Mouse (Mus musculus): ENCODE data around the gene Bglap3.
"Not testable (repeated sequence)": the region's sequence is repeated elsewhere in the genome, so short reads cannot be mapped to it uniquely, and the experiment has no call there.

Gene Bglap3

DNA sequence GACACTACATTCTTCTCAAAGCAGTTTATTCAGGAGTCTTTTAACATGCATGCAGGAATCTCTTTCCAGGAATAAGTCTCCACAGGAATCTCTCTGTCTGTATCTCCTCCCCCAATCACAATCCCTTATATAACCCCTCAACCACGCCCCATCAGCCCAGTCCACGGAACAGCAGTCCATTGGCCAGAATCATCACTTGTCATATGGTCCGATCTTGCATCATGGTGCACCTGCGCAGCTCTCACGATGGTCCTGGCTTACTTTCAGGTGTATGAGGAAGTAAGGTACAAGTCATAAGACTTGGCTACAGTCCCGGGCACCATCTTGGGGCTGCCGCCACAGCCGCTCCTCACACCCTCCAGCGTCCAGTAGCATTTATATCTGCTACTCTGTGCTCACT lies at the start of gene Bglap3:
Gene Bglap3, minus strand, starts transcription at position 101 of the 400 bp plus-strand sequence.
- DNase-seq (ENCODE audit: low spot score), result not testable (repeated sequence)

DNA sequence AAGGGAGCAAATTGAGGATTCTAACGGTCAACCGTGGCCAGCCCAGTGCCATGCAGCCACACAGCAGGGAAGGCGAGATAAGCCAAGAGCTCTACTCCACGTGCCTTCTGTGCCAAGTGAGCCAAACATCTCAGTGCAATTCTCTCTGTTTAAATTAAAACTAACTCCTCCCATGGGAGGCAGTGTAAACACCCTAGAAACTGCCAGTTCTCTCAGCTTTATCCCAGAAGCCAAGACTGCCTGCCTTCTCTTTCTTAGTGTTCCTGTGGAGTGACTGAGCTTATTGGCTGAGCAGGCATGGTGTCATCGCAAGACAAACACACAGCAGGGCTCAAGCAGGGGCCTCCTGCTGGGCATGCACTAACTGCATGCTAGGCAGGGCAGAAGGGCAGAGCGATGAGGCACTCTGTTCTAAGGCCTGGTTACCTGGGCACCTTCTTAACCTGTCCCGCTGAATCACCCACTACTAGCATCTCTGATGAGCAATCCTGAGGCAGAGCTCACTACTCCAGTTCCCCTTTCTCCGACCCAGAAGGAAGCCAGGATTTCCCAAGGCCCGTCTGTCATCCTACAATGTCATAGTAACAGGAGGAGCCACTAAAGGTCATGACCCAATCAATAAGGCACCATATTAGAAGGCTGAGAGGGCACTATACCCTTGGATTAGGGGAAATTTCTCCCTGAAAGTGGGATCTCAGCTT lies 49.6 kb upstream of the Bglap3 start:
- DNase-seq (ENCODE audit: low spot score), result no peak

GRCm38 (mm10) chr3:88420771-88421170 lies 48.2 kb upstream of the Bglap3 start:
- no peak for DNase-seq (ENCODE audit: low spot score)

GRCm38 (mm10) chr3:88418016-88418415 lies 45.5 kb upstream of the Bglap3 start:
- no peak for DNase-seq (ENCODE audit: low spot score)

DNA sequence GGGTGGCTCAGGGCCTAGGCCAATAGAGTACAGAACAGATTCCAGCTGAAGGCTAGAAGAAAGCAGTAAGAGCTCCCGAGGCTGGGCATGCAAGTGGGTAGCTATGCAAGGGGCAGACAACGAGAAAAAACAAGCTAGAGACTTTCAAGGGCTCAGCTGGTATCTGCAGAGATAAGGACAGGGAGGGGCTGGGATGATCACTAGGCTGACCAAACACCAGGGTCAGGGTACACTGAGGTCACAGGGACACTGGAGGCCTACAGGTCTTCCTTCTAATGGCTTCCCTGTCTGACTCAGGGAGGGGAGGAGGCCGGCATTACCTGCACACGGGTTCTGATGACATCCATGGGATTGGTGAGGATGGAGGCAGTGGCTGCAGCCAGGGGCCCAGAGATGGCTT lies 43.1 kb upstream of the Bglap3 start:
- DNase-seq (ENCODE audit: low spot score), result no peak

- DNase-seq (ENCODE audit: low spot score), result no peak
Observed at GRCm38 (mm10) chr3:88412636-88413035, 40.1 kb upstream of the Bglap3 start.

GRCm38 (mm10) chr3:88411681-88412080 lies 39.1 kb upstream of the Bglap3 start:
- no peak for DNase-seq (ENCODE audit: low spot score)

- peak; percentile 24 for DNase-seq (ENCODE audit: low spot score)
Observed at GRCm38 (mm10) chr3:88410645-88411031, 38.1 kb upstream of the Bglap3 start.

DNA sequence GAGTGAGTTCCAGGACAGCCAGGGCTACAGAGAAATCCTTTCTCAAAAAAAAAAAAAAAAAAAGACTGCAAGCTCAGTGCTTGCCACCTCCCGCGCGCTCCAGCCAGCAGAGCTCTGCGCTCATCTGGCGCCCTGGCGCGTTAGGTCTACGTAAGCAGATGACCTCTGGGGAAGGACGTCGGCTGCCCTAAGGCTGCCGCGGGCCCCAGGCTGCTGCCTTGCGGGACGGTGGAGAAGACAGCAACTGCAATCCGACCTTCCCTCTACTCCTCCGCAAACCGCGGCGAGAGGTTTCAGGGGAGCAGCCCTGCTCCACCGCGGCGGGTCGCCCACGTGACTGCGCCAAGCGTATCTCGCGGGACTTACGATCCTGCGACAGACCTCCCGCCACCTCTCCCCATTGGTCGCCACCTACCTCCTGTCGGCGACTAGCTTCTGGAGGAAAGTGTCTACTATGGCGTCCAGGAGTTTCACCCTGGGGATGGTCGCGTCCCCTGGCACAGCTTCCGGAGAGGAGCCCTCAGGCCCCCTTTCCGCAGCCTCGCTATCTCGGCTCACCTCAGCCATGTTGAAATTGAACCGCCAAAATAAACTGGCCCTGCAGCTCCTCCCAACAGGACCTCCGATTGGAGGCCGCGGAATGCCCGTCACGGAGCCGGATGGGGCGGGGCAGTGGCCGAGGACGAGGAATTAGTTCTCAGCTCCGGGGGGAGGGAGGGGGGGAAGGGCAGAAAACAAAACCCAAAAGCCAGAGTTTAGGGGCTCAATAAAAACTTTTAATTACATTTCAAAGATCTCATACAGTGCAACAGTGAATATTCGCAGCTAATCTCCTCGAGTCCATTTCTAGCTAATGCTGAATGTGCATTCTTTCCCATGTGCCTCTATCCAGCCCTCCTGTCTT lies 37.5 kb upstream of the Bglap3 start, which contains the start of gene Pmf1:
Gene Pmf1, minus strand, starts transcription at position 591 of the 904 bp plus-strand sequence.
- DNase-seq (ENCODE audit: low spot score), result peak; percentile 95

GRCm38 (mm10) chr3:88408953-88409352 lies 36.4 kb upstream of the Bglap3 start:
- DNase-seq (ENCODE audit: low spot score), result no peak

DNA sequence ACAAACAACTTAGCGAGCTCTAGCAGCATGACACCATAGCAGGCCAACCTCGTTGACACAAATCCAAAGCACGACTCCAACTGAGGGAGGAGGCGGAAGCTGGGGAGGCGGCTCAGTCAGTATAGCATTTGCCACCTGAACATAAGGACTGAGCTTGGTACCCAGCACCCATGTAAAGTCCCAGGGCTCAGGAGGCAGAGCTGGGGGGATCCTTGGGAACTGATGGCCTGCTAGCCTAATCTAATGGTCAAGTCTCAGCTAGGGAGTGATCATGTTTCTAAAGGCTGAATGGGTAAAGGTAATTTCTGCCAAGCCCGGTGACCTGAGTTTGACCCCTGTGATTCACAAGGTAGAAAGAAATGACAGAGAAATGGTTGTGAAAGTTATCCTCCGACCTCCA lies 35.0 kb upstream of the Bglap3 start:
- no peak for DNase-seq (ENCODE audit: low spot score)

- DNase-seq (ENCODE audit: low spot score), result peak; percentile 55
Observed at GRCm38 (mm10) chr3:88407090-88407489, 34.5 kb upstream of the Bglap3 start.

DNA sequence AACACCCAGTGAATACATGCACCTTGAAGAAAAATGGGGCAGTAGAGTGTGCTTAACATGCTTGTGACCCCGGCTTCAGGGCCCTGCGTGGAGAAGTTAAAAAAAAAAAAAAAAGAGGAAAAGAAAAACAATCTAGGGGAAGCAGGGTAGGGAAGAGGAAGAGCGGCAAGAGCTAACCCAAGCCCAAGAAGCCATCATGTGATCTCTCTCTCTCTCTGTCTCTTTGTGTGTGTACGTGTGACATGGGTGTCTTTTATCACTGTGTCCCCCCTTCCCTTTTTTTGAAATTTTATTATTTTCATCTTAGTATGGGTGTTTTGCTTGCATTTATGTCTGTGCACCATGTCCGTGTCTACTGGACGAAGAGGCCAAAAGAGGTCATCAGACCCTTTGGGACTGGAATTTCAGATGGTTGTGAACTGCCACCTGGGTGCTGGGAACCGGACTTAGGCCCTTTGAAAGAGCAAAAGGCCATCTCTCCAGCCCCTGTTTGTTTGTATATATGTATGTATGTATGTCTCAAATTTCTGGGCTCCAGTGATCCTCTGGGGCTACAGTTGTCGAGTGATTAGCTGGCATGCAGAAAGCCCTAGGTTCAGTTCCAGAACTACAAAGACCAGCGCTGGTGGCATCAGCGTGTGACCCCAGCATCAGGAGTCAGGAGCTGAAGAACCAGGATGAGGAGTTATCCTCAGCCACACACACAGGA lies 31.1 kb upstream of the Bglap3 start:
- no peak for DNase-seq (ENCODE audit: low spot score)

GRCm38 (mm10) chr3:88398666-88399065 lies 26.1 kb upstream of the Bglap3 start:
- DNase-seq (ENCODE audit: low spot score), result no peak

- DNase-seq (ENCODE audit: low spot score), result no peak
Observed at GRCm38 (mm10) chr3:88395742-88396141, 23.2 kb upstream of the Bglap3 start.

DNA sequence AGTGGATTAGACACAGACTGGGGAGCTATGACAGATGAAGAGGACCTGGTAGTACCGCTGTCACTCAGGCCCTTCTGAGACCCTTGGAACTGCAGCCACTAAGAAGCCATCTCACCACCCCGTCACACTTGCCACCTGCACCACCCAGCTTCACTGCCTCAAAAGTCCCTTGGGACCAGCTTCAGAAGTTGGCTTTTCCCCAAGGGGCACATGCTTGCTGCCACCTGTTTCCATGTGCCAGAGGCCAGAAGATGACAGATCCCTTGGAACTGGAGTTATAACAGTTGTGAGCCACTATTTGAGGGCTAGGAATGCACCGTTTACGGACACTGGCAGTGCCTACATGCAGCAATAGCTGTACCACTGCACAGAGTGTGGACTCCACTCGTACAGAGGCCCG lies 22.7 kb upstream of the Bglap3 start:
- no peak for DNase-seq (ENCODE audit: low spot score)

GRCm38 (mm10) chr3:88393776-88394375 lies 21.3 kb upstream of the Bglap3 start:
- DNase-seq (ENCODE audit: low spot score), result no peak

DNA sequence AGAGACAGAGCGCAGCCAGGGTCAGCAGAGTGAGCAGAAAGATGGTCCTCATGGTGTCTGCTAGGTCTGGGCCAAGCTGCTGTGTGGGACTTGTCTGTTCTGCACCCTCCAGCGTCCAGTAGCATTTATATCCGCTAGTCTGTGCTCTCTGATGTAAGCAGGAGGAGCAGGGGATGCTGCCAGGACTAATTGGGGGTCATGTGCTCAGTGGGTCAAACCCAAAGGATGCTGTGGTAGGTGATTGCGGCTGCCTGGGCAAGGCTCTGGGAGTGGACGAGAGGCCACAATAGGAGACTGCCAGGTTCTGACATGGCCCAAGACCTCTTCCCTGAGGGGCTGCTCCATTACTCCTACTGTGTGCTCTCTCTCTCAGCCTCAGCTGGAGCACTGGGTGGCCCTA lies 11.8 kb upstream of the Bglap3 start, which contains the start of gene Bglap:
Gene Bglap, minus strand, starts transcription at position 101 of the 400 bp plus-strand sequence.
- no peak for DNase-seq (ENCODE audit: low spot score)

DNA sequence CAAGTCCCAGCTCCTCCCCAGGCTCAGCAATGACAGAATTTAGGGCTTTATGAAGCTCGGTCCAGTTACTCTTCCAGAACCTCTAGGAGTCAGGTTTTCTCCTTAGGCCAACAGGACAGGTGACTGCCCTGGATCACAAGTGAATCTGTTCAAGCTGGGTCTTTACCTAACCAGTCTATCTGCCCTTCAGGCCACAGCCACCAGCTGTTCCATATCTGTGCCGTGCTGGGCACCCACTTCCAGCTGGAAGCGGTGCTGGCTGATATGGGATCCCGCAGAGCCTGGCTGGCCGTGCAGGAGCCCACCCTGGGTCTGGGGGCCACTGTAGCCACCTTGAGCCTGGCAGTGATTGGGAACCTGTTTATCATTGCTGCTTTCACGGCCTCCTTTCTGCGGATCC lies 9.8 kb upstream of the Bglap3 start:
- not testable (repeated sequence) for DNase-seq (ENCODE audit: low spot score)

GRCm38 (mm10) chr3:88381389-88382315 lies 9.1 kb upstream of the Bglap3 start:
- not testable (repeated sequence) for DNase-seq (ENCODE audit: low spot score)

- DNase-seq (ENCODE audit: low spot score), result not testable (repeated sequence)
Observed at GRCm38 (mm10) chr3:88378599-88378998, 6.1 kb upstream of the Bglap3 start, which contains the start of gene Bglap2. Gene Bglap2 (minus strand): TSS chr3:88378699.

All from urinary bladder, postnatal 14 days (tissue).